Mouse (Mus musculus): ENCODE measurements around the gene Samhd1.

DNA sequence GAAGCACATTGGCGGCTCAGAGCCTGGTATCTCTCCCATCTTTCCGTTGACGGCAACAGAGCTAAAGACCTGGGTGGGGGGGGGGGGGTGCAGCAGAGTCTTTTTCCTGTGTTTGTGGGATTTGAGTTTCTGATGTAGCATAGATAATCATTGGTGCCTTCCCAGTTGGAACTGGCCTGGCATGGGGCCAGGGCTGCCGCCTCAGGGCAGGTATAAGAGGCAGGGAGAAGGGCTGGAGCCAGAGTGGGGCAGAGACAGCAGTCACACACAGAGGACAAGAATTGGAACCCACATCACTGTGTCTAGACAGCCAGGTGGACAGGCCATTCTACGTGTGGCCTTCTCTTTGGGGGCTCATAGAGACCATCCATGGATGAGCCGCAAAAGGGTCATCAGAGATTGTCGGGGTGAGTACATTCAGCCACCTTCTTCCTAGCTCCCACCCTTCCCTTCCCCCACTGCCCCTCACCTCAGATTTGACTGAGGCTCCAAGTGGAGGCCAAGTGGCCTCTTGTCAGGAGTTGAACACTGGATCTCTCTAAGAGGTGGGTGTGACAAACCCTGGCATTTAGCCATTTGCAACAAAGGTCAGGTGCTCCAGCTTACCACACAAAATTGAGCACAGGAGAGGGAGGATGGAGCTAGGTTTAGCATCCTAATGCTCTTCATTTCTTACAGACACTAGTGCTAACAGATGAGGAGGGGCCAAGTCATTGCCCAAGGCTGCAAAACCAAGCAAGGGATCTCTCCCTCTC is 50.1 kb downstream of the Samhd1 start:
- TF ChIP-seq CHD2 (IDR thresholded peaks at IDR 0.05; ENCODE audit: low read depth, low read length) (no peak), ZNF384 (IDR thresholded peaks at IDR 0.05; ENCODE audit: low read depth, low read length) (no peak), HCFC1 (IDR thresholded peaks at IDR 0.05; ENCODE audit: borderline replicate concordance, insufficient read depth, low read length) (no peak), MAFK (IDR thresholded peaks at IDR 0.05; ENCODE audit: insufficient read depth, low read depth, low read length) (no peak), ZC3H11A (IDR thresholded peaks at IDR 0.05; ENCODE audit: borderline replicate concordance, low read depth, low read length) (no peak)
